Mouse (Mus musculus) kidney, postnatal 10 days (tissue): Measurements from ENCODE around the gene Gabrg3.

Experiments used
- DNase-seq: peaks from one replicate; pipeline ENCODE4 v3.0.0; 2021; ENCODE audit warnings: mixed read lengths

The Gabrg3 gene

GRCm38 (mm10) chr7:57050906-57051635, 335.9 kb downstream of the Gabrg3 start:
- DNase-seq = no peak

DNA sequence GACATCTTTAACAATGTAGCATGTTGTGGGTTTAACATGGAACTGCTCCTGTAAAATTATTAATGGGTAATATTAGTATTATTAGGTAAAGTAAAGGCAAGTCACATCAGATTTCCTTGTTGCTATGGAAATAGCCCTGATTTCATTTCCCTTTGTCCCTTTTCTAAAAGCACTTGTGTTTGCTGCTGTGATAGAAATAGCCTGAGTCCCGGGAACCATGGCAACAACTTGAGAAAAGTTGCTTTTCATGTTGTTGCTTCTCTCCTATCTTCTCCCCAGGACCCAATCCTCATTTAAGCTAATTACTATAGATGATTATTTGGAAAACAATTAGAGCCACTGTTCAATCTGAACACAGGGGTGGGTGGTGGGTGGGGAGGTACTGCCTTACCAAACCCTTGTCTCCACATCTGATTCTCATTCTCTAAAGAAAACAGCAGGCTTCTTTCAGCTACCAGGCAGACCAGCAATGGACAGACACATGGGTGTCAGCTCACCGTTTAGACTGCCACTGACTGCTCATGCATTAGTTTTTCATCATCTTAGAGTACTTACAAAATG, 349.0 kb downstream of the Gabrg3 start:
- no peak for DNase-seq

DNA sequence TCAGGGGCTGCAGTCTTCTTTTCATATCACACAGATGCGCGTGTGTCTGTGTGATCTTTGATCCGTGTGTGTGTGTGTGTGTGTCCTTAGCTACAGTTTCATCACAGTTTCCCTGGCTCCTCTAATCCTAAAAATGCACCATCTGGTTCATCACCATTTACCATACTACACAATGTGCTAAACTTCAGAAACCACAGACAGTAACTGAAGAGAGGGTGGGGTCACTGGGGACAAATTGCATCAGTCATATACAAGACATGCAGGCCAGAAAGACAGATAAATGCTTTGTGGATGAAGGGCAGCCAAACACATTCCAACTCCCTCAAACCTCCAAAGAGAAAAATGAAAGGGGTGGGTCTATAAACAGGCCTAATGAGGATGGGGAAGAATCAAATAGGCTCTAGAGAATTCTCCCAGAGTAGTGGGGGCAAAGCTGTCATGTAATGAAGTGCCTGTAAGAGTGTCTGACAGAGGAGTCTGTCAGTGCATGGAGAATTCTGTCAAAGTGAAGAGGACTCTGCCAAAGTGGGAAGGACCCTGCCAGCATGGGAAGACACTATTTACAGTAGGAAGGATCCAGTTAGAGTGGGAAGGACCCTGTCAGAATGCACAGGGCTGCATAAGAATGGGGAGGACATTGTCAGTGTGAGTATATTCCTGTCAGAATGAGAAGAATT, 386.3 kb downstream of the Gabrg3 start:
- no peak for DNase-seq

- peak; percentile 18 for DNase-seq
Observed at GRCm38 (mm10) chr7:56997713-56998624, 389.0 kb downstream of the Gabrg3 start.

DNA sequence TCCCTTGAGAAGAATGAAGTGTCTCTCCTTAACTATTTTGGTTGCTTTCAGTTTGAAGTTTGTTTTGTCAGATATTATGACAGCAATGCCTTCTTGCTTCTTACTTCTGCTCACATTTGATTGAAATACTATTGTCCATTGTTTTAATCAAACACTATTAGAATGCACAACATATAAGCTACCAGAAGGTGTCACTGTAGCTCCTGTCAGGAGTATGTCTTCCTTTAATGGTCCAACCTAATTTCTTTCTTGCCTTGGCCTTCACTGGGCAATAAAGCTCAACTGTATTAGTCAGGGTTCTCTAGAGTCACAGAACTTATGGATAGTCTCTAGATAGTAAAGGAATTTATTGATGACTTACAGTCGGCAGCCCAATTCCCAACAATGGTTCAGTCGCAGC, 440.6 kb downstream of the Gabrg3 start:
- DNase-seq = no peak

DNA sequence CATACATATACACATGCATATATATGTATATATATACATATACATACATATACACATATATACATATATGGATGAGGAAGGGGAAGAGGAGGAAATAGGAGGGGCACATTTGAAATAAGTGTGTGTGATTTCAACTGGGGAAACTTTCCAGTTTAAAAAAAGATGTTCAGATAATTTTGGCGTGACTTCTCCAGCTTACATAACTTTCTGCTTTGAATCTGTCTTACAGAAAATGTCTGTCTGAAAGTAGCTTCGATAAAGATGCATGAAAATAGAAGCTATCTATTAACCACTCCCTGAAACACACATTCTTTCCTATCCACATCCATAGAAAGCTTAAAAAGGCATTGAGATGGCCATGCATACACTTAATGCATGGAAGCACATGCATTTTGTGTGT, 445.4 kb downstream of the Gabrg3 start:
- DNase-seq = no peak

DNA sequence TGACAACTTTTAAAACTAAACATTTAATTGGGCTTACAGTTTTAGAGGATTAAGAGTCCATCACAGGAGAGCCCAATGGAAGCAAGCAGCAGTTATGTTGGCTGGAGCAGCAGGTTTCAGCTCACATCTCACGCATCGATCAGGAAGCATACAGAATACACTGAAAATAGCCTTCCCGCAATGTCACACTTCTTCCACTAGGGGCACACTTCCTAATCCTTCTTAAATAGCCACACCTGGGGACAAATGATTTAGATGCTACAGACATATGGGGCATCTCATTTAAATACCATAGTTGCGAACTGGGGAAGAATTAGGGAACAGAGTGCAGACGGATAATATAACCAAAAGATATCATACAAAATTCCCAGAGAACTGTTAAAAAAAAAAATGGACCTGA, 449.0 kb downstream of the Gabrg3 start:
- no peak for DNase-seq

DNA sequence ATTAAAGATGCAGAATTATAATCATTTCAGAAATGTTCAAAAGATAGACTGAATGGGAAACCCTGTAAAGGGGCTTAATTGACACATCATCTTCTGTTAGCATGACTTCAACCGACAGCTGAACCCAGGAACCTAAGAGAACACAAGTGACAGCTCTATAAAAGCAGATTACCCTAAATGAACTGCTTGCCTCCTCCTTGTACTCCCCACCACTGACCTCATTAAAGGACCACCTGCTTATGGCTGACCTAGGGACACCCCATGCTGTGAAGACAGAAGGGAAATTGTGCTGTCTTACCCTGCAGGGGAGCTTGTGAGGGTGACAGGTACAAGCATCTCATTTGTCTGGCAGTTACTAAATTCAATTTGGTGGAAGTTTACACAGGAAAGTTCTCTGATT, 467.5 kb downstream of the Gabrg3 start:
- DNase-seq = no peak

GRCm38 (mm10) chr7:56914862-56915261, 472.1 kb downstream of the Gabrg3 start:
- no peak for DNase-seq

- DNase-seq = no peak
Observed at GRCm38 (mm10) chr7:56899762-56900161, 487.2 kb downstream of the Gabrg3 start.

GRCm38 (mm10) chr7:56867314-56868075, 519.5 kb downstream of the Gabrg3 start:
- no peak for DNase-seq

DNA sequence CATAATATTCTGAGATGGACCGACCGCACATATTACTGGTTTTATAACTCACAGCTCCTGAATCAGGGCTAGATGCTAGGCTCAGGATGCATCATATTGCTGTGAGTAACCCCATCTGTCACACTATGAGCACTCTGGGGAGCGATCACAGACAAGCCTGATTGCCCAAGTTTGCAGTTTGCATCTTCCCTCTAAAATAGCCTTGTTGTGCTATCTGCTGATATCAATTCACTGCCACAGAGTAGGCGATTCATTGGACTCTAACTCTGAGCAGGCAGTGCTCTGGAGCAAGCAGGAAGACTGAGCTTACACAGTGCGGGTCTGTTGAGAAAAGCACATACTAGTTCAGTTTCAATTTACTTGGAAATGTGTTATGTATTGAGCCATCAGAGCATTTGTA, 543.4 kb downstream of the Gabrg3 start:
- no peak for DNase-seq

DNA sequence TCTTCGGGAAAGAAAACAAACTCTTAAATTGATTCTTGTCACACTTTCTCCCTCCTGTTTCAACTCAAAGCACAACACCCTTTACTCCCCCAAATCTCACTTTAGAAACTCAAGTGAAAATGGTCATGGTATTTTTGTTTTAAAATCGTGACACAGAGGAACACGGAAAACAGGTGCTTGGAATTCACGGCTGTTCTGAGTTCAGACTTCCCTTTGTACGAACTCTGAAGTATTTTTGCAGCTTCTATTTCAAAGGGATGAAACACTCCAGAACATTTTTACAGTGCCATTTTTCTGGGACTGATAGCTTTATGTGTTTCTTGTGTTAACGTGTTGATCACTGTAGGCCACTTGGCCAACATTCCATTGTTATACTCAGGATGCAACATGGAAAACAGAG, 561.5 kb downstream of the Gabrg3 start:
- no peak for DNase-seq

DNA sequence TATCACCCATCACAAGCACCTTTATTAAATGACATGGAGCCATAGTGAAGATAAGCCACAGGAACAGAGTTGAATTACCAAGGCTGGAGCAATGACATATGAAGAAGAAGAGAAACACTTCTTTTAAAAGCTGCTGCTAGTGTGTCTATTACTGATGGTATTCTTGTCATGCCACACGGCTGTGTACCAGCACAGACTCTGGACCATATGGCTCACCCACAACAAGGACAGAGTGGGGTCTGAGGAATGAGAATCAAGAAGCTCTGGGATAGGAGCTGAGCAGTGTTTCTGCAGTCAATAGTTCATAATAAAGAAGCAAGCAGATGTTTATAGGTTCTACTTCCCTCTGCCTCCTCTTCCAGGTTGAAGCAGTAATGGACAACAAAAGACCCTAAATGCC, 585.1 kb downstream of the Gabrg3 start:
- no peak for DNase-seq

- DNase-seq = no peak
Observed at GRCm38 (mm10) chr7:56779122-56779521, 607.9 kb downstream of the Gabrg3 start.

DNA sequence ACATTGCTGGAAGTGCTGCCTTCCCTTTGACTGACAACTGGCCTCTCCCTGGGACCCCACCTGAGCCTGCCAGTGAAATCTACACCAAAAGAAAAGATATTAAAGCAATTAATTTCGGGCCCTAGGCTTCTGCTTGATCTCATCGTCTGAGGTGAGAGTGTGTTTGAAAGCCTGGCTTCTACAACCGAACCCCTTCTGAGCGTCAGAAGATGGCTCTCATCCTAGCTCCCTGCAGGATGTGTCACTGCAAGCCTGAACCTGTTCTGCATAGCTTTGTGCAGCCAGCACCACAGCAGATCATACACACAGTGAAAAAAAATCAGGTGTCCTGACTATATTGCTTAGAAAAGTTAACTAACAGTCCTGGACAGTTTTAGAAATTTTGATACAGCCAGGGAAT, 618.8 kb downstream of the Gabrg3 start:
- no peak for DNase-seq

DNA sequence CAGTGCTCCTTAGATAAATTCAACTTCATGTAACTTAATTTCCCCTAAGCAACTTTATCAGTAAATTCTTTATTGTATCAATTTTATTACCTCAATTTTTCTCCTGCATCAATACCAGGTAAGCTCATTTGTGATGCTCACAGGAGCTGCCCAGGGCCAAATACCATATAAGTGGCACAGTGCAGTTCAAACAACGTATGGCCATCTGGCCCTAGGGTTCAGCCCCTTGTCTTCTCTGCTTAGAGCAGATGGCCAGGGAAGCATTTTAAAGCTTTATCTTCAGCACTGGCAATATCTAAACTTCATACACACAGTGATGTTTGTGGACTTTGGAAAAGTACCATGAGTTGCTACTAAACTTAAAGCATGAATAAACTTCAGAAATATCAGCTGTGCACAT, 619.2 kb downstream of the Gabrg3 start:
- no peak for DNase-seq

DNA sequence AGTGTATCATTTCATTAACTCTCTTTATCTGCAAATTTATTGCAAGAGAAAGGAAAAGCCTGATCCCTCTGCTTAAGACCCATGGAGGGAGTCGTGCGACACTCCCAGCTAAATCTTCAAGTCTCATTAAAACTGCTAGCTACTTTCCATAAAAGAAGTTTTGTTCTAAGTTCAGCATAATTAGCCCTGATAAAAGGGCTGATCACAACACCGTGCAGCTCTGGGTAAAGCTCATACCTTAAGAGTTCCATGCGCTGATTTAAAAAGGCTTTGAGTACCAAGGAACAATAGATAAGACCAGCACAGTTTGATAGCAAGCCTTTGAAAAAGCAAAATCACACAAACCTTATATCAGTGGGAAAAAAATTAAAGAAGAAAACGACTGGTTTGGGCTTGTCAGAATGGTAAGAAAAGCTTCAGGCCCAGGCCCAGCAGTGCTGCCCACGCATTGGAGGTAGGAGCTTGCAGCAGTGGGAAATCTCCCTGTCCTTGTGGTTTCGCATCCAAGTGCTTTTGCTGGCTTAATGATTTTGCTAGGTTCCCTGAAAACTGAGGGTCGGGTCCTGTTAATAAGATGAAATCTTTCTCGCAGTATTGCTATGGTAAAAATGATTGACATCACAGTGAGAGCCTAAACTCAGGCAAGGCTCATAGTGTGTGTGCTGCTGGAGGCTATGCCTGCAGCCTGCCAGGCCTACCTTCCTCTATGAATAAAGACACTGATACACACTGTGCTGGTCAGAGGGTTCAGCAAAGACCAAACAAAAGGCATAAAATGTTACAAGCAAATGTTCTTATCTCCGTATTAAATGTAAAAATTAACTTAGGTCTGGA, 621.2 kb downstream of the Gabrg3 start:
- DNase-seq = no peak

- no peak for DNase-seq
Observed at GRCm38 (mm10) chr7:56729225-56729624, 657.8 kb downstream of the Gabrg3 start.
